Mouse (Mus musculus) megakaryocyte progenitor cell, adult 5-6 weeks (primary cell): ENCODE measurements around the gene Cggbp1. TPM values are rescaled to one million over a fixed set of nuclear protein-coding genes. Genes with fewer than 3 reads are reported as not detected.

Experiments
- ATAC-seq: replicated peaks from 2 replicates; pipeline ENCODE4 v1.8.0; 2016; ENCODE audit warnings: mild to moderate bottlenecking, moderate TSS enrichment, inconsistent platforms; ENCODE audit not compliant: poor library complexity
- total RNA-seq, 2 experiments: library from RNA; stranded (forward) in 1 of 2; stranded (reverse) in 1 of 2; fragments of 157-497, 149-512 nt in 1 of 2; fragments of 200-1000 nt in 1 of 2; gene quantifications; 2 replicates each; pipeline versions ENCODE4 v1.2.3 to v1.2.4; 2015 to 2017

Gene Cggbp1
- total RNA-seq, 2 experiments from 2014 or later: 81.9 to 119 TPM

DNA sequence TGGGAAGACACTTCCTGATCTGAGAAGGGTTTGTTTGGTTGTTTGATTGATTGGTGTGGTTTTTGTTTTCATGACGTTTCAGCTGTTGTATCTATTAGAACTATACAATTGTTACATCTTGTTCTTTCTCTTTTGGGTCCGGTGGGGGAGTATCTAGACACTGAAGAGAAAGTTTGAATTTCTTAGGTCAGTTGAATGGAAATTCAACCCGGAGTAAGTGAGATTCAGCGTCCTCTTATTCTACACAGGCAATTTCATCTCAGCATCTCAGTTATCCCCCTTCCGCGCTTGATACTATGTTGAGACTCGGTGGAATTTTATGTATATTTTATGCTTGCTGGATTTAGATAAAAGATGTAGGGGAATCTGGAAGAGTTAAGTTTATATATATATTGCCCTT is 21.0 kb downstream of the Cggbp1 start:
- 0 out of 2 replicates have a peak, but pooled peaks have one; percentile 6 for ATAC-seq

GRCm38 (mm10) chr16:64873416-64874305 is 21.9 kb downstream of the Cggbp1 start:
- ATAC-seq: peak; percentile 87

DNA sequence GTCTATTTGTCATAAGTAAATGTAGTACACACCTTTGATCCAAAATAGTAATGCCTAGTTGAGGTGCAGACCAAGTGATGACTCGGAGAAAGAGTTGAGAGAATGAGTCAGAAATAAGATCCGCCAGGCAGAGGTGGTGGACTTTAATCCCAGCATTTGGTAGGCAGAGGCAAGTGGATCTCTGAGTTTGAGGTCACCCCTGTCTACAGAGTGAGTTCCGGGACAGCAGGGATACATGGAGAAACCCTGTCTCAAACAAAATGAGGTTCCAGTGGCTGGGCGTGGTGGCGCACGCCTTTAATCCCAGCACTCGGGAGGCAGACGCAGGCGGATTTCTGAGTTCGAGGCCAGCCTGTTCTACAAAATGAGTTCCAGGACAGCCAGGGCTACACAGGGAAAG is 23.6 kb downstream of the Cggbp1 start:
- ATAC-seq: no peak

GRCm38 (mm10) chr16:64875822-64876221 is 24.0 kb downstream of the Cggbp1 start:
- no peak for ATAC-seq

DNA sequence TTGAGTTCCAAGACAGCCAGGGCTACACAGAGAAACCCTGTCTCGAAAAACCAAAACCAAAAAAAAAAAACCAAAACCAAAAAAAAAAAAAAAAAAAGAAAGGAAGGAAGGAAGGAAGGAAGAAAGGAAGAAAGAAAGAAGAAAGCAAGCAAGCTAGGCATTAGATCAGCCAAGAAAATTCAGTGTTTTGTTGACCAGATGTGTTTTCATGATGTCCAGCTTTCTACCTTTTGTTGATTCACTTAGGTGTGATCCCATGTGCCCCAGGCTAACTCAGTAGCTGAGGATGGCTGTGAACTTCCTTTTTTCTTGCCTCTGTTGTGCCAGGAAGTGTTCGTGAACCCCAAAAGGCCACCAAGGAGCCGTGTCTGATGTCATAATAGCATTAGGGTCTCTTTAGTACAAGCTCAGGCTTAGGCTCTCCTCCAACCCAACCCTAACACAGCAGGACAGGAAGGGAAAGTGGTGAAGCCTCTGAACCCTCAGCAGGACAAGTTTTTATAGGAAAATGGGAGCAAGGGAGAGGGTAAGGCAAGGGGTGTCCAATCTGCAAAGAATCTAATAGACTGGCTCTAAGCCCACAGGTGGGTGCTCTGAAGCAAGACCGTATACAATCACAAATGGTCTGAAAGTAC is 25.0 kb downstream of the Cggbp1 start:
- ATAC-seq: no peak

DNA sequence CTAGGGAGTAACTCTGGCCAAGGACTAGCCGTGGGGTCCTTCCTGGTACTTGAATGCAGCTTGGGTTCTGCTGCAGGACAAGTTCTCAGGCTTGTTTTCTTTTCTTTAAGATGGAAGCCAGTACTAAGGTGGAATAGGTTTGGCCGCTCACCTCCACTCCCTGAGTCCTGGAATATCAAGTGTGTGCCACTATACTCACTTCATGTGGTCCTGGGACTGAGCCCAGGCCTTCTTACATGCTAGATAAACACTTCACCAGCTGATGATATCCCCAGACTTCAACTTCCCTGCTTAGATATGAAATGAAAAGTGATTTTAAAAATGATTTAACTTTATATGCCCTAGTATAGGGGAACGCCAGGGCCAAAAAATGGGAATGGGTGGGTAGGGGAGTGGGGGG is 25.5 kb downstream of the Cggbp1 start:
- ATAC-seq: no peak

DNA sequence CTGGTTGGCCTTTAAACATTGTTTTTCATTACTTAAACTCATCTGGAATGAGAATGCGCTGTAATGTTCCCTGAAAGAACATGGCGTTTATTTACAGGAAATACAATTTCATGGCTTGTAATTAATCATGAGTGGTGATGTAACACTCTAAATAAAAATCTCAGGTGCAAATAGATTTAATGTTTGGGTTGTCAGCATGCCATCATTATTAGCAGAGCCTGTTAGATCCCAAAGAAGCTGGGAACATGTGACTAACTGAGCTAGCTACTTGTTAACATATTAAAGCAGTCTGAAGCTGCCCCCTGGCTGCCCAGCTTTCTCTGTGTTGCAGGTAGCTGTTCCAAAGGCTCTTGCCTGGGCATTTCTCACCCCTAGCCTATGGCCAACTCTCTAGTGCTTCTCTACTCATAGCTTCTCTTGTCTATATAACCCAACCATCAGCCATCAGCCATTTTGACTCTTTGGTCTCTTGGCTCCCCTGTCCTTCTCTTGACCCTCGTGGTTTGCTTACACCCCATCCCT is 26.9 kb downstream of the Cggbp1 start:
- ATAC-seq: no peak

GRCm38 (mm10) chr16:64879735-64880134 is 27.9 kb downstream of the Cggbp1 start:
- ATAC-seq: no peak

DNA sequence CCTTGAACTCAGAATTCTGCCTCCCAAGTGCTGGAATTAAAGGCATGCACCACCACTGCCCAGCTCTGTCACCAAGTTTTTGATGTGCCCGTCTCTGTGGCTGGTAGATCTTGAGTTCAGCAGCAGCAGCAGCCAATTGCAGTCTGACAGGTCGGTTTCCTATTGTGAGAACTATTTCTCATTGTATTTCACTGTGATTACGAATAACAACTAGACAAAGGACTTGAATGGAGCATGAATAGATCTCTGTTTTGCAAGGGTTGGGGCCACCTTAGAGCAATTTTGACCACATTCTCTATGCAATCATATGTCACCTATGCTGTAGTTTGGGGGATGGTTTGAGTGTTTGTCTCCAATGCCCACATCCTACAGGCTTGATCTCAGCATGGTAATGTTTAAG is 29.2 kb downstream of the Cggbp1 start:
- no peak for ATAC-seq

DNA sequence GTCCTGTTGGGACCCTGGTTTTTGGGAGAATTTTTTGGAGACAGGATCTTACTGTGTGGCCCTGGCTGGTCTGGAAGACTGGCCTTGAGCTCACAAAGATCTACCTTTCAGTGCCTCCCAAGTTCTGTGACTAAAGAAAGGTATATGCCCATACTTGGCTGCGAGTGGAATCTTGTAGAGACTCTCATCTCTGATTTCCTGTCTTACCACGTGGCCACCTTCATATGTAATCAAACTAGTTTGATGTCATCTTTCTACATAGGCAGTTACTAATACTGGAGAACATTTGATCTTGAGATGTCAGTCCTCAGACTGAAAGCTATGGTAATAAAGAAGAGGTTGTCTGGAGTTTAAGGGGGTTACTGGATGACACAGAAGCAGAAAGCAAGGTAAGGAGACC is 29.6 kb downstream of the Cggbp1 start:
- ATAC-seq: no peak

GRCm38 (mm10) chr16:64883896-64884295 is 32.1 kb downstream of the Cggbp1 start:
- ATAC-seq: peak; percentile 81

- ATAC-seq: peak; percentile 77
Observed at GRCm38 (mm10) chr16:64884420-64884838, 32.6 kb downstream of the Cggbp1 start.

GRCm38 (mm10) chr16:64885142-64885541 is 33.3 kb downstream of the Cggbp1 start:
- no peak for ATAC-seq

- ATAC-seq: no peak
Observed at GRCm38 (mm10) chr16:64885547-64885946, 33.8 kb downstream of the Cggbp1 start.

GRCm38 (mm10) chr16:64889496-64889895 is 37.7 kb downstream of the Cggbp1 start:
- no peak for ATAC-seq

DNA sequence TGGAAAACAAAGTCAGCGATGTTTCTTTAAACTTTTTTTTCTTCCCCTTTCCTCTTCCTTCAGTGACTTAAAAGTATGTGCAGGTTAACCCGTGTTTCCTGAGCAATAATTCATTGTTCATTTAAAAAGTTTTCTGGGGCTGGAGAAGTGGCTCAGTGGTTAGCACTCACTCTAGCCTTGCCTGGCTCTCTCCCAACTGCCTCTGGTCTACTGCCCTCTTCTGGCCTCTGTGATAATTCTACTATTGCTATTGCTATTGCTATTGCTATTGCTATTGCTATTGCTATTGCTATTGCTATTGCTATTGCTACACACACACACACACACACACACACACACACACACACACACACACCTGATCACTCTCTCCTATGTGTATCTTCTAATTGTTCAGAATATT is 47.3 kb downstream of the Cggbp1 start:
- ATAC-seq: peak; percentile 98

GRCm38 (mm10) chr16:64903328-64903727 is 51.5 kb downstream of the Cggbp1 start:
- no peak for ATAC-seq

DNA sequence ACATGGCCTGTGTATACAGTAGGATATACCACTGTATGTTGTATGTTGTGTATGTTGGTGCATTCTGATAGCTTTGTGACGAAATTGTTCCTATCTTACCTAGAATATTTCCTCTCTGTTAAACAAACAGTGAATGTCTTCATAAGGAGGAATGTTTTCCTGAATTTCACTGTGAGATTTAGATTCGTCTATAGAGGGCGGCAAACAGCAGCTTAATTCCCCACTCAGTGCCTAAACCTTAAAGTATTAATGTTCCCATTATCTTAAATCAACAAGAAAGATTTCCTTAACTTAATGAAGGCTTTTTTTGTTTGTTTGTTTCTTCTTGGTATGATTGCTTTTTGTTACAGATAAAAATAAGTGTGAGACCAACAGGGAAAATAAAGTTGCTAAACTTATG is 55.3 kb downstream of the Cggbp1 start:
- ATAC-seq: peak; percentile 54; the same call in 1 of the 2 replicates

DNA sequence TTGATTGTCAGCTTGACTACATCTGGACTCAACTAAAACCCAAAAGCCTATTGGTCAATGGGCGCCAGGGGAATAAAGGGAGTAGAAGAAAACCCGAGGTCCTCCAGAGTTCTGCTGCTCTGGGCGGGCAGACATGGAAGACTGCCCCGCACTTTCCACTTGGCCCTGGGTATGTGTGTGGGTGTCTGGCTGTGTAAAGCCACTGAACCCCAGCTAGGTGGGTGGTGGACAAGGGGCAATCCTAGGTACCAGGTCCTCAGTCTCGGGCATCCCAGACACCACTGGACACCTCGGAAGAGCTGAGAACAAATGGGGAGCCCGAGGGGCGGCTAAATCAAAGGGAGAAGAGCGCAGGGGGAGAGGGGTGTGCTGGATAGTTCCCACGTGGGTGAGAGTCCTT is 57.0 kb downstream of the Cggbp1 start:
- ATAC-seq: no peak
